Mouse (Mus musculus): ENCODE data around the gene Ptbp3.

- TF ChIP-seq CTCF (IDR thresholded peaks at IDR 0.05; ENCODE audit: low read depth) = no peak
- no peak for TF ChIP-seq EP300 (IDR thresholded peaks at IDR 0.05; ENCODE audit: low read depth)
Measured at GRCm38 (mm10) chr4:59462494-59462893, 86.7 kb downstream of the Ptbp3 start.
